Mouse (Mus musculus) natural killer cell, adult 2 months (primary cell): ENCODE results near the gene Zbtb46.

Experiments
- DNase-seq, 2 experiments: peaks; one replicate each; pipeline ENCODE4 v3.0.0; 2022; ENCODE audit warnings: low spot score in 2 of 2

Zbtb46 gene

GRCm38 (mm10) chr2:181364860-181365596 is 94.2 kb downstream of the Zbtb46 start, which contains the start of the genes Zgpat and Arfrp1:
Gene Zgpat, plus strand, starts transcription at chr2:181364928.
Gene Arfrp1, minus strand, starts transcription at chr2:181365404.
- peak; percentile 80 to 84 for DNase-seq

GRCm38 (mm10) chr2:181364487-181364859 is 94.8 kb downstream of the Zbtb46 start:
- no peak for DNase-seq

GRCm38 (mm10) chr2:181363946-181364345 is 95.3 kb downstream of the Zbtb46 start:
- DNase-seq, result no peak

- DNase-seq, result no peak
These were observed 102.4 kb downstream of the Zbtb46 start for GRCm38 (mm10) chr2:181356780-181357179.

- no peak for DNase-seq
These were observed 116.5 kb downstream of the Zbtb46 start for GRCm38 (mm10) chr2:181342766-181343165.

- no peak for DNase-seq
These were observed 118.8 kb downstream of the Zbtb46 start for GRCm38 (mm10) chr2:181340426-181340825.
